Comparison of ENCODE assay signal across 15 mouse cellular contexts in the genomic region with DNA sequence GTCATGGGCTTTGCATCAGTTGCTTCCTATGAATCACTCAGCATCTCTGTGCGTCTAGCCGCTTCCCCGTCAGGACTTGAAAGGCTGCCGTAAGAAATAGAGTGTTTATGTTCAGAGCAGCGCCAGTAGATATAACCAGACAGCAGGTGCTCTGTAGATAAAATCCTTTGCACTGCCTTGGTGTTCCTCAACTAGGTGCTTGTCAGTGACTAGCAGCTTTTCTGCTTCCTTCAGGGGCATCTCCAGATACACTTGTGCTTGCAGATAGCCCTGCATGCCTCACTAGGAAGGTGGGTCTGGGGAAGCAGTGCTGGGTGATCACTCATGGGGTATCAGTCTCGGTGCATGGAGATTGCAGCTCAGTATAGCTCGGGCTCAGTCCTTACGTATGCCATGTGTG.
"Had no signal": no experiment of that assay in that cellular context is flagged by ENCODE, and none has a peak within 500 bp of the region (broad histone marks: within the 10 kb centered on the region; RNA-seq: fewer than 3 reads in every experiment).

No protein-coding gene starts in this region.

- H3K9ac ChIP-seq: limb, embryonic 12.5 days; liver, embryonic 13.5 days; liver, postnatal 0 days; lung, embryonic 15.5 days; midbrain, embryonic 15.5 days; neural tube, embryonic 13.5 days; stomach, embryonic 15.5 days had no signal

- H3K4me1 ChIP-seq: liver, embryonic 13.5 days had no signal

- H3K36me3 ChIP-seq: limb, embryonic 12.5 days; liver, embryonic 13.5 days; lung, embryonic 15.5 days; midbrain, embryonic 15.5 days; neural tube, embryonic 13.5 days; stomach, embryonic 15.5 days had no signal

- H3K27me3 ChIP-seq: limb, embryonic 12.5 days; lung, embryonic 15.5 days; midbrain, embryonic 15.5 days; stomach, embryonic 15.5 days had no signal

- H3K4me3 ChIP-seq: layer of hippocampus, adult 2 months; limb, embryonic 12.5 days; liver, embryonic 13.5 days; lung, embryonic 15.5 days; midbrain, embryonic 15.5 days; neural tube, embryonic 13.5 days; stomach, embryonic 15.5 days had no signal

- ATAC-seq: liver, postnatal 0 days; midbrain, embryonic 15.5 days had no signal

- DNase-seq: kidney, postnatal 10 days; kidney, postnatal 4 days; liver; liver, embryonic 13.5 days; liver, postnatal 0 days; lung, postnatal 36 days; right cerebral cortex, postnatal 14 days; thymus, adult 2 months; thymus, postnatal 25 days had no signal

- H3K9me3 ChIP-seq: limb, embryonic 12.5 days; liver, embryonic 13.5 days; lung, embryonic 15.5 days; midbrain, embryonic 15.5 days; stomach, embryonic 15.5 days had no signal

- H3K4me2 ChIP-seq: limb, embryonic 12.5 days; liver, embryonic 13.5 days; lung, embryonic 15.5 days; midbrain, embryonic 15.5 days; neural tube, embryonic 13.5 days; stomach, embryonic 15.5 days had no signal

- H3K27ac ChIP-seq: layer of hippocampus, adult 2 months; limb, embryonic 12.5 days; liver, embryonic 13.5 days; lung, embryonic 15.5 days; midbrain, embryonic 15.5 days; neural tube, embryonic 13.5 days; stomach, embryonic 15.5 days had no signal
